In the genomic region with DNA sequence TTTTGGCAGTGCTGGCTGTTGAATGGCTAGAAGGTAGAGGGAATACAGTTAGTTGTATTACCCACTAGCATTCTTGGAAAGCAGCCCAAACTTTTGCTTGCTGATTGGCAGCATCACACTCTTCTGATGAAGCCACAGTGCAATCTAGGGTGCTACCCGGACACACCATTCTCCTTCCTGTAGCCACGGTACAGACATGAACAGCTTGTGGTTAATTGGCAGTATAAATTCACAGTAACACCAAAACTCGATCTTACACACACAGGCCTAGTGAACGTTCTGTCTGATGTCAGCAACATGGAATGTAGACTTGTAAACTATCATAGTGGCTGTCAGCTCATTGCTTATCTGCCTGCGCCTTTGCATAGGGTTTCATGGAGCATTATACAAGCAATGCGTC, we compare ENCODE assay signal across 14 mouse cellular contexts.
DNase-seq lines count a peak whose midpoint lies in the region; ATAC-seq lines count a peak whose summit lies in the region.
"Had no signal": no experiment of that assay in that cellular context is flagged by ENCODE, and none has a peak within 500 bp of the region (broad histone marks: within the 10 kb centered on the region; RNA-seq: fewer than 3 reads in every experiment).

No protein-coding gene starts in this region.

- no peak for ATAC-seq in heart, embryonic 13.5 days (ENCODE audit: extremely low read depth, insufficient number of reproducible peaks, low FRiP score, low TSS enrichment)
- ATAC-seq in common myeloid progenitor, adult 5-6 weeks (replicated peaks; ENCODE audit: low read depth, poor library complexity, severe bottlenecking), result peak; percentile 58

- peak overlapping the region; percentile 28 for H3K4me2 ChIP-seq in heart, embryonic 13.5 days
- H3K4me2 ChIP-seq: embryonic facial prominence, embryonic 12.5 days; hindbrain, embryonic 12.5 days; neural tube, embryonic 13.5 days had no signal

- no peaks in the 10 kb centered on the region for H3K9me3 ChIP-seq in heart, embryonic 13.5 days
- H3K9me3 ChIP-seq: embryonic facial prominence, embryonic 12.5 days; hindbrain, embryonic 12.5 days; neural tube, embryonic 13.5 days had no signal

- DNase-seq in heart, postnatal 10 days, result no peak
- DNase-seq in lung, postnatal 10 days, result peak; percentile 17
- DNase-seq in lung, adult 18-20 months, result no peak
- peak; percentile 49 to 60 for DNase-seq in natural killer cell, adult 2 months (ENCODE audit: low spot score in 2 of 2)
- DNase-seq in layer of hippocampus, postnatal 14 days (ENCODE audit: low spot score in 2 of 2), result no peak
- DNase-seq in left cerebral cortex, postnatal 36 days (ENCODE audit: low spot score in 2 of 2), result no peak
- DNase-seq: cerebellum, adult 11-12 months; left cerebral cortex, postnatal 4 days; right cerebral cortex, postnatal 14 days had no signal

- H3K4me1 ChIP-seq in heart, embryonic 13.5 days, result peaks cover 50% of the 10 kb centered on the region

- WGBS in heart, embryonic 13.5 days, result 17% methylated on average over 6 of the region's 6 CpGs

- H3K27me3 ChIP-seq in heart, embryonic 13.5 days (replicated peaks), result no peaks in the 10 kb centered on the region
- H3K27me3 ChIP-seq: embryonic facial prominence, embryonic 12.5 days; hindbrain, embryonic 12.5 days; neural tube, embryonic 13.5 days had no signal

- H3K27ac ChIP-seq in heart, embryonic 13.5 days (replicated peaks), result peak overlapping the region; percentile 77
- H3K27ac ChIP-seq: embryonic facial prominence, embryonic 12.5 days; hindbrain, embryonic 12.5 days; neural tube, embryonic 13.5 days had no signal

- no peak overlapping the region for H3K9ac ChIP-seq in heart, embryonic 13.5 days
- H3K9ac ChIP-seq: embryonic facial prominence, embryonic 12.5 days; hindbrain, embryonic 12.5 days; neural tube, embryonic 13.5 days had no signal

- intact Hi-C loops in heart, postnatal 10 days (cut with DNase I), result no loop called here
- intact Hi-C loops in left cerebral cortex, postnatal 36 days (cut with DNase I), result no loop called here

- no peaks in the 10 kb centered on the region for H3K36me3 ChIP-seq in heart, embryonic 13.5 days
- H3K36me3 ChIP-seq: embryonic facial prominence, embryonic 12.5 days; hindbrain, embryonic 12.5 days; neural tube, embryonic 13.5 days had no signal

- H3K4me3 ChIP-seq in heart, embryonic 13.5 days, result no peak overlapping the region
- H3K4me3 ChIP-seq: embryonic facial prominence, embryonic 12.5 days; hindbrain, embryonic 12.5 days; neural tube, embryonic 13.5 days had no signal

Comparison
In these comparisons a context has a peak if more than half of its experiments do, and no peak if none do; other contexts are left out.
1. DNase-seq: peak in lung, postnatal 10 days (single experiment) and natural killer cell, adult 2 months (2 of 2); none in heart, postnatal 10 days (0 of 2), lung, adult 18-20 months (0 of 2), layer of hippocampus, postnatal 14 days (0 of 2) and left cerebral cortex, postnatal 36 days (0 of 2).